Mouse (Mus musculus): ENCODE results near the gene Cldn6.

DNA sequence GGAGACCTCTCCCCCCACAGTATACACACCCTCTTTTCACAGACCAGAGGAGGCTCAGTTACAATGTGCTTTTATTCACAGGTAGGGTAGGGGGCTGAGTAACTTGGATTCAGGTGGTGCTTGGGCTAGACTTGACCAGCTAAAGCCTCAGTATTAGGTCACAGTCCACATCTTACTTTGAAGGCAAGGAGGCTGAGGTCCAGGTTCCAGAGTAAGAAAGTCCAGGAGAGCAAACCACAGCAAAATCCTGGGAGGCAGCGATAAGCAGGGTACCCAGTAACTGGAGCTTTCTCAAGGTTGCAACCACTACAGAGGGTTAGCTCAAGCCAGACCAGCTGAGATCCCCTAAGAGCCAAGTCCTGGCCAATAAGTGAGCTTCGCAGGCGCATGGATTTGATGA, 3.5 kb downstream of the Cldn6 start:
- TF ChIP-seq CTCF (IDR thresholded peaks at IDR 0.05; ENCODE audit: extremely low read depth, insufficient read length, insufficient replicate concordance, low read depth, low read length): no peak
- TF ChIP-seq POLR2A (IDR thresholded peaks at IDR 0.05; ENCODE audit: low read depth, low read length): no peak

All from small intestine, adult 2 months (tissue).